Mouse (Mus musculus) CH12.LX (cell line): ENCODE results near the gene Dennd2d.

Source experiments
- EP300 ChIP-seq: IDR thresholded peaks from 2 replicates; pipeline ENCODE4 v1.6.1; 2011; ENCODE audit warnings: low read length, improper control_type of control experiment
- MAX ChIP-seq: IDR thresholded peaks from 2 replicates; pipeline ENCODE4 v1.6.1; 2011; ENCODE audit warnings: low read length, improper control_type of control experiment
- RCOR1 ChIP-seq: conservative IDR thresholded peaks from 2 replicates; pipeline ENCODE4 v1.6.1; 2012; ENCODE audit warnings: low read depth, mild to moderate bottlenecking, inconsistent platforms, low read length, improper control_type of control experiment
- ZMIZ1 ChIP-seq: IDR thresholded peaks from 2 replicates; pipeline ENCODE4 v1.6.1; 2012; ENCODE audit warnings: low read depth, mild to moderate bottlenecking, inconsistent platforms, low read length, improper control_type of control experiment
- ZNF384 ChIP-seq: IDR thresholded peaks from 2 replicates; pipeline ENCODE4 v1.6.1; 2012; ENCODE audit warnings: low read depth, low read length, improper control_type of control experiment, inconsistent platforms

DNA sequence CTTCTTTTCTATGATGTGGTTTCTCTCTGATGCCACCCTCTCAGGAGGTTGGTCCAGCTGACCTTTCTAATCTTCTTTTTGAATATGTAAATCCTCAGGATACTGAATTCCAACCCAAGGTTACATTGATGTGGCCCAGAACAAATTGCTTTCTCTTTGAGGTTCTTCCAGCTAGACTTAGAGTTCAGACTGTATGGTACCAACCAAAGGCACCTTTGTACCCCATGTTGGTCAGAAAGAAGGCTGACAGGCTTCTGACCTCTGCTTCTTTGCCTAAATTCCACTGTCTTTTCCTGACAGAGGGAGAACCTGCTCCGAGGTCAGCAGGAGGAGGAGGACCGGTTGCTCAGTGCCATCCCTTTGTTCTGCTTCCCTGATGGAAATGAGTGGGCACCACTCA, 5.3 kb downstream of the Dennd2d start:
- TF ChIP-seq ZMIZ1, result no peak
- TF ChIP-seq RCOR1, result no peak
- no peak for TF ChIP-seq EP300
- no peak for TF ChIP-seq MAX
- TF ChIP-seq ZNF384, result no peak
